Mouse (Mus musculus): ENCODE measurements at regions not wholly inside any gene's neighbourhood (a gene's known extent, or its start where the extent isn't known, plus 50 kb on each side); places are given as distances from the start of the nearest gene placed in this dataset.

GRCm38 (mm10) chr10:126727840-126728239 lies 173.3 kb downstream of the Atp23 start:
- no peak for DNase-seq

- no peak for DNase-seq
Measured at GRCm38 (mm10) chr10:126717961-126718360, 183.2 kb downstream of the Atp23 start.

GRCm38 (mm10) chr10:126711758-126712157 lies 189.4 kb downstream of the Atp23 start:
- no peak for DNase-seq

- no peak for DNase-seq
Measured at GRCm38 (mm10) chr10:126709219-126709917, 191.8 kb downstream of the Atp23 start.

- no peak for DNase-seq
Measured at GRCm38 (mm10) chr10:126708730-126709129, 192.4 kb downstream of the Atp23 start.

GRCm38 (mm10) chr10:126708215-126708614 lies 192.9 kb downstream of the Atp23 start:
- no peak for DNase-seq

GRCm38 (mm10) chr10:126697086-126697485 lies 204.1 kb downstream of the Atp23 start:
- DNase-seq, result no peak

- DNase-seq, result no peak
Measured at GRCm38 (mm10) chr10:126690914-126691673, 210.1 kb downstream of the Atp23 start.

GRCm38 (mm10) chr10:126680275-126681184 lies 220.6 kb downstream of the Atp23 start:
- DNase-seq, result no peak

- DNase-seq, result peak; percentile 20
Measured at GRCm38 (mm10) chr10:126679224-126680120, 221.7 kb downstream of the Atp23 start.

GRCm38 (mm10) chr10:126673437-126673836 lies 227.7 kb downstream of the Atp23 start:
- DNase-seq, result no peak

GRCm38 (mm10) chr10:126664408-126665083 lies 236.6 kb downstream of the Atp23 start:
- DNase-seq, result no peak

- peak; percentile 11 for DNase-seq
Measured at GRCm38 (mm10) chr10:126663461-126664013, 237.6 kb downstream of the Atp23 start.

- no peak for DNase-seq
Measured at GRCm38 (mm10) chr10:126662765-126663164, 238.4 kb downstream of the Atp23 start.

- DNase-seq, result no peak
Measured at GRCm38 (mm10) chr10:126661095-126661615, 240.0 kb downstream of the Atp23 start.

- no peak for DNase-seq
Measured at GRCm38 (mm10) chr10:126660024-126660423, 241.1 kb downstream of the Atp23 start.

- DNase-seq, result no peak
Measured at GRCm38 (mm10) chr10:126652693-126653092, 248.5 kb downstream of the Atp23 start.

- no peak for DNase-seq
Measured at GRCm38 (mm10) chr10:126646587-126646986, 254.6 kb downstream of the Atp23 start.

GRCm38 (mm10) chr10:126641792-126642289 lies 259.3 kb downstream of the Atp23 start:
- no peak for DNase-seq

- DNase-seq, result no peak
Measured at GRCm38 (mm10) chr10:126634731-126635130, 266.4 kb downstream of the Atp23 start.

GRCm38 (mm10) chr10:126628057-126628456 lies 273.1 kb downstream of the Atp23 start:
- no peak for DNase-seq
